Mouse (Mus musculus) heart, embryonic 10.5 days (tissue): ENCODE measurements around the gene Zbtb17. TPM values are rescaled to one million over a fixed set of nuclear protein-coding genes. Genes with fewer than 3 reads are reported as not detected.

Experiments used
- DNase-seq: peaks from one replicate; pipeline ENCODE4 v3.0.0-alpha.2; 2017; ENCODE audit warnings: low spot score
- H3K27ac ChIP-seq: fragments of 300-500 bp; sonication (generic); 2 replicates; pipeline ENCODE4 v1.5.1; 2016; ENCODE audit warnings: mild to moderate bottlenecking
- H3K27me3 ChIP-seq: fragments of 300-500 bp; sonication (generic); 2 replicates; pipeline ENCODE4 v1.6.1; 2016; ENCODE audit warnings: mild to moderate bottlenecking; ENCODE audit not compliant: poor library complexity, insufficient read depth, severe bottlenecking
- H3K36me3 ChIP-seq: fragments of 300-500 bp; sonication (generic); 2 replicates; pipeline ENCODE4 v1.6.1; 2016; ENCODE audit warnings: mild to moderate bottlenecking, moderate library complexity
- H3K4me1 ChIP-seq: fragments of 300-500 bp; sonication (generic); 2 replicates; pipeline ENCODE4 v1.6.1; 2016; ENCODE audit warnings: mild to moderate bottlenecking
- H3K4me3 ChIP-seq: fragments of 300-500 bp; sonication (generic); 2 replicates; pipeline ENCODE4 v1.5.1; 2016; ENCODE audit warnings: mild to moderate bottlenecking, moderate library complexity
- H3K9me3 ChIP-seq: fragments of 300-500 bp; sonication (generic); 2 replicates; pipeline ENCODE4 v1.6.1; 2016; ENCODE audit warnings: mild to moderate bottlenecking, moderate library complexity
- WGBS: fragments of 180-500 bp; shearing (Covaris S2); methylation state at CpG from one replicate; pipeline ENCODE4 v1.1.7; 2016; 5-methylcytosine and 5-hydroxymethylcytosine counted together
- polyA plus RNA-seq: library from polyadenylated mRNA; unstranded; fragments of >200 nt; fragmentation: Nextera tagmentation; extraction: Ambion mirVana; gene quantifications from 2 replicates; pipeline ENCODE4 v1.2.1, GENCODE M21; 2016

Gene Zbtb17
- polyA plus RNA-seq, 1 experiment from 2014 or later: 33.7 TPM

DNA sequence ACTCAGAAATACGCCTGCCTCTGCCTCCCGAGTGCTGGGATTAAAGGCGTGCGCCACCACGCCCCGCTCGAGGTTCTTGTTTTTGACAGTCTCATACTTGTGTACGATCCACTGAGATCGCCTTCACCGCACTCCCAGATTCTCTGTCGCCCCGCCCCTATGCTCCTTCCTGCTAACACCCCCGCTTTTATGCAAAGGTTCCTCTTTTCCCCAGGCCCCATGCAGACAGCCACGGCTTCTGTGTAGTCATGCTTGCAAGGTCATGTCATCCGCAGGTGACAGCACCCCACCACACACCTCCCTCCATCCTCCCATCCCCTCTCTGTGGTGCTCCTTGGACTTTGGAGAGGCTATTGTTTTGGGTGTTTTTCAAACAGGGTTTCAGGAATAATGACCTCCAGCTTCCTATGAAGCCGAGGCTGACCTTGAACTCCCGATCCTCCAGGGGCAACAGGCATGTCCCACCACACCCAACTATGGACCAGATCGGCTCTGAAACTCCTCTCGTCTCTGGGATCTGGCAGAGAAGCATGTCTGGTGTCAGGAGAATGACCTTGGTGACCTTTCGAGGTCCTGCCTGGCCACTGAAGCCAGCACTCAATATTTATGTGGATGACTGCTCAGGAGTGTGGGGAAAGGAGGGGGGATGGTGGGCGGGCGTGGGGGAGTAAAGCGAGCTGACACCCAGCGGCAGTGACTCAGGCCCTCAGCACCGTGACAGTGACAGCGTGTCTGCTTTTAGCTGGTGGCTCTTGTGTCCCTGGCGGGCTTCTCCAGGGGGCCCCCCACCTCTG is 24.9 kb upstream of the Zbtb17 start:
- Histone ChIP-seq H3K27ac (peak overlapping the region; percentile 90), H3K27me3 (peaks cover 19% of the 10 kb centered on the region; the same call in 1 of the 2 replicates), H3K36me3 (peaks cover 18% of the 10 kb centered on the region), H3K9me3 (no peaks in the 10 kb centered on the region), H3K4me1 (peaks cover 44% of the 10 kb centered on the region), H3K4me3 (peak overlapping the region; percentile 61)
- WGBS: 52% methylated on average over 27 of the region's 27 CpGs
- no peak for DNase-seq

DNA sequence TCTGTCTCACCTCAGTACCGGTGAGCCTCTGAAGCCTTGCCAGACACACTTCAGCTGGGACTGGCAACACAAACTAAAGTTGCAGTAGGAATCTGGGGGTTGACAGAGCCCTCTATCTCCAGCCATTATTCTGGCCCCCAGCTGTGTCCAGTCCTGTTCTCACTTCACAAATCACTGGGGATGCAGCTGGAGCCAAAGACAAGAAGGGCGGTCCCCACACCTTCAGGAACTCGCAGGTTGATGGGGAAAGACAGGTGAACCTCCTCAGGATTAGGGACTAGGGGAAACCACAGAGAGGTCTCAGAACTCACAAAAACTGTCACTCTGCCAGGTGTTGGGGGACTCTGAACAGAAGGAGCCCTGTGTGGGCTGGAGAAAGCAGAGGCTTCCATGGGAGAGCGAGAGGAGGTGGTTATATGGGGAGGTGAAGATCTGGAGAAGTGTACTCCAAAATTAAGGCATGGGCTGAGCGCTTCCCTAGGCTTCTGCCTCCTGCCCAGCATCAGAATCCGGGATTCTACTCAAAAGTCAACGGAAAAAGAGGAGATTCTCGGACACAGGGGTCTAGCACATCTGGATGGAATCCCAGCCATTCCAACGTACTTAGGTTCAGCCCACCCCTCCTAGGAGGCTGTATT is 24.1 kb upstream of the Zbtb17 start, which contains the start of gene Hspb7:
Gene Hspb7, plus strand, starts transcription at position 588 of the 638 bp plus-strand sequence.
- Histone ChIP-seq H3K4me1 (peaks cover 51% of the 10 kb centered on the region), H3K27ac (peak within 1 kb of the TSS; percentile 90), H3K4me3 (peak within 1 kb of the TSS; percentile 61), H3K27me3 (peaks cover 21% of the 10 kb centered on the region; the same call in 1 of the 2 replicates), H3K9me3 (no peaks in the 10 kb centered on the region), H3K36me3 (peaks cover 23% of the 10 kb centered on the region)
- WGBS: 34% methylated on average over 9 of the region's 9 CpGs
- no peak for DNase-seq

DNA sequence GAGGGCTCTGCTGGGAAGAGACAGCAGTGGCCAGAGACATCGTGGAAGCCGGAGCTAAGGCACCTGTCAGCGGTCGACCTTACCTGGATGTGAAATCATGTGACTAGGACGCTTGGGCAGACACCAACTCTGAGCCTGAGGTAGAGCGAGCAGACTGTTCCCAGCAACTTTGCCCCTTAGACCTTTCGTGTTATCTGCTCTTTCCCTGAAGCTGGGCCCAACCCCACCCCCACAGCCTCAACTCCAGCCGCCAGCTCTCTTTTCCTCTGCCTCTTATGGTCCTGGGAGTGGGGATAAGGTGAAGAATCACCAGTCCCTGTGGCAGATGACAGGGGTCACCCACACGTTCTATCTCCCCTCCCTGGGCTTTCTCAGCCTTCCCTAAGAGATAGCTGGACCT is 23.6 kb upstream of the Zbtb17 start:
- Histone ChIP-seq H3K27me3 (peaks cover 21% of the 10 kb centered on the region; the same call in 1 of the 2 replicates), H3K36me3 (peaks cover 23% of the 10 kb centered on the region), H3K9me3 (no peaks in the 10 kb centered on the region), H3K27ac (peak overlapping the region; percentile 90), H3K4me1 (peaks cover 56% of the 10 kb centered on the region), H3K4me3 (peak overlapping the region; percentile 61)
- WGBS: 18% methylated on average over 9 of the region's 9 CpGs
- peak; percentile 83 for DNase-seq

DNA sequence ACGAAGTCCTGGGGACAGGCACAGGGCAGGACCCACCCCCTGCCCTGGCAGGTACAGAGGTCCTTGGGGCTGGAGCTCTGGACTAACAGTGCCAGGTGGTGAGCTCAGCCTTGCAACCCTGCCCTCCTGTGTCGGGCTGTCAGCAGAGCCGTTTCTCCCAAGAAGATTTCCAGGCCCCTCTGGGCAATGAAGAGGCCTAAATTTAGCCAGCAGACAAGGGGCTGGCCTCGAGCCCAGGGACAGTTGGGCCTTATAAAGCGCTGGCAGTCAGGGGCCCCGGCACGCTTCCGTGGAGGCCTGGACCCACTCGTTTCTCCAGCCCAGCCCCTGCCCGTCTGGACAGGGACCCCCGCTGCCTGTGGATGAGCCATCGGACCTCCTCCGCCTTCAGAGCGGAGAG is 23.0 kb upstream of the Zbtb17 start:
- peak; percentile 93 for DNase-seq
- WGBS: 36% methylated on average over 14 of the region's 14 CpGs
- Histone ChIP-seq H3K27me3 (peaks cover 21% of the 10 kb centered on the region; the same call in 1 of the 2 replicates), H3K4me3 (peak overlapping the region; percentile 61), H3K27ac (peak overlapping the region; percentile 90), H3K36me3 (peaks cover 23% of the 10 kb centered on the region), H3K4me1 (peaks cover 59% of the 10 kb centered on the region), H3K9me3 (no peaks in the 10 kb centered on the region)

DNA sequence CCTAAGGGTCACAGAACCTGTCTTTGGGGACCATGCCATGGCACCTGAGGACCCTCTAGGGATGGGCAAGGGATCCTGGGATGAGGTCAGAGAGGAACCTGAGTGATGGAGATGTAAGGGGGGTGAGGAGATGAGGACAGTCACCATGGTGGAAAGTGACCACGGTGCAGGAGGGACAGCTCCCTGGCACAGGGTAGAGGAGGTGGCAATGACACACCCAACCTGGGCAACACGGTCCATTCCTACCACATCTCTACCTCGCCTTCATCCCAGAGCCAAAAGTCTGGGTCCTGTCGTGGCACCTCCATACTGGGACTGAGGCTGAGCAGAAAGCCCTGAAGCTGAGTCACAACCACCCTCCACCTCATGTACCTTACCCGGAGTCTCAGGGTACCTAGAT is 21.6 kb upstream of the Zbtb17 start:
- WGBS: 55% methylated on average over 5 of the region's 5 CpGs
- H3K27ac ChIP-seq: peak overlapping the region; percentile 90
- peaks cover 71% of the 10 kb centered on the region for H3K4me1 ChIP-seq

DNA sequence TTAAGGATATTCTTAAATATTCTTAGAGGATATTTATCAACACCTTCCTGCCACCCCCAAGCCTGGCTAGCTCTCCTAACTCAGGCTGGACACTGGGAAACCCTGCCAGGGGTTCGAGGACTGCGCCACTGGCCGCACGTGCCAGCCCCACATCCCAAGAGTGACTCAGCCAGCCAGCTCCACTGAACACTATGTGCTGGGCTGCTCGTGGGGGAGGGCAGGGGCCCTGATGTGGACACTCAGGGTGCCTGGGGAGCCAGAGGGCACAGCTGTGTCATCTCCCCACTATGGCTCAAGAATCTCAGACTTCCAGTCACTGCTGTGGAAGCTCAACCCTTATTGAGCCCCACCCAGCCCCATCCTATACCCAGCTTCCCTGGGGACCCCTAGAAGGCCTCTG is 21.2 kb upstream of the Zbtb17 start:
- DNase-seq: no peak
- Histone ChIP-seq H3K9me3 (no peaks in the 10 kb centered on the region), H3K27ac (peak overlapping the region; percentile 90), H3K4me1 (peaks cover 71% of the 10 kb centered on the region), H3K27me3 (peaks cover 21% of the 10 kb centered on the region; the same call in 1 of the 2 replicates), H3K36me3 (peaks cover 23% of the 10 kb centered on the region), H3K4me3 (peak overlapping the region; percentile 61)
- WGBS: 67% methylated on average over 5 of the region's 5 CpGs

More for the DNA sequence above, 21.6 kb upstream of the Zbtb17 start:
- H3K27me3 ChIP-seq: peaks cover 21% of the 10 kb centered on the region; the same call in 1 of the 2 replicates
- H3K4me3 ChIP-seq: peak overlapping the region; percentile 61
- H3K9me3 ChIP-seq: no peaks in the 10 kb centered on the region
- peaks cover 23% of the 10 kb centered on the region for H3K36me3 ChIP-seq
- DNase-seq: no peak

DNA sequence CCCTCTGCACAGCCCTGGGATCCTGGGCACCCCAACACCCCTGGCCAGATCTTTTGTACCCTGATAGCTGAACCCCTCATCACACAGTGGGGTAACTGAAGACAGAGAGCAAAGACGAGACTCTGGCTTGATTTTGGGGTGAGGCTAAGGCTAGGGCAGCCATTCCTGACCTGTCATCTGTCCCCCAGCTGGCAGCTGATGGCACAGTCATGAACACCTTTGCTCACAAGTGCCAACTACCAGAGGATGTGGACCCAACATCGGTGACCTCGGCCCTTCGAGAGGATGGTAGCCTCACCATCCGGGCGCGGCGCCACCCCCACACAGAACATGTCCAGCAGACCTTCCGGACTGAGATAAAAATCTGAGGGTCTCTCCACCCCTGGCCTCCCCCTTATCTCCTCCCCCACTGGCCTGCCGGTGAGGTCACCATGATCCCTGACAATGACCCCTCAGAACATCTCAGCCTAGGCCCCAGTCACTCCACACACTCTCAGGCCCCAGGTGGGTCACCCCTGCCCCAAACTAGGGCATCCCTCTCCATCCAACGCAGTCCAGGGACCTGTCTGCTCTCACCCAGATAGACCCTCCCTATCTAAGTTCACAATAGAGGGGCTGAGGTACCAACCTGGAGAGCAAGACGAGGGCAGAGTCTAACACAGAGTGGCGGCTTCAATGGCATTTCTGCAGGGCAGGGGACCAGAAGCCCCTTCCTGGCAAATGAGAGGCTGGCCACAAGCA is 20.6 kb upstream of the Zbtb17 start:
- no peaks in the 10 kb centered on the region for H3K9me3 ChIP-seq
- H3K27me3 ChIP-seq: peaks cover 21% of the 10 kb centered on the region; the same call in 1 of the 2 replicates
- peaks cover 23% of the 10 kb centered on the region for H3K36me3 ChIP-seq
- 68% methylated on average over 13 of the region's 13 CpGs for WGBS
- peak overlapping the region; percentile 90 for H3K27ac ChIP-seq
- peak overlapping the region; percentile 61 for H3K4me3 ChIP-seq
- DNase-seq: no peak
- peaks cover 71% of the 10 kb centered on the region for H3K4me1 ChIP-seq

DNA sequence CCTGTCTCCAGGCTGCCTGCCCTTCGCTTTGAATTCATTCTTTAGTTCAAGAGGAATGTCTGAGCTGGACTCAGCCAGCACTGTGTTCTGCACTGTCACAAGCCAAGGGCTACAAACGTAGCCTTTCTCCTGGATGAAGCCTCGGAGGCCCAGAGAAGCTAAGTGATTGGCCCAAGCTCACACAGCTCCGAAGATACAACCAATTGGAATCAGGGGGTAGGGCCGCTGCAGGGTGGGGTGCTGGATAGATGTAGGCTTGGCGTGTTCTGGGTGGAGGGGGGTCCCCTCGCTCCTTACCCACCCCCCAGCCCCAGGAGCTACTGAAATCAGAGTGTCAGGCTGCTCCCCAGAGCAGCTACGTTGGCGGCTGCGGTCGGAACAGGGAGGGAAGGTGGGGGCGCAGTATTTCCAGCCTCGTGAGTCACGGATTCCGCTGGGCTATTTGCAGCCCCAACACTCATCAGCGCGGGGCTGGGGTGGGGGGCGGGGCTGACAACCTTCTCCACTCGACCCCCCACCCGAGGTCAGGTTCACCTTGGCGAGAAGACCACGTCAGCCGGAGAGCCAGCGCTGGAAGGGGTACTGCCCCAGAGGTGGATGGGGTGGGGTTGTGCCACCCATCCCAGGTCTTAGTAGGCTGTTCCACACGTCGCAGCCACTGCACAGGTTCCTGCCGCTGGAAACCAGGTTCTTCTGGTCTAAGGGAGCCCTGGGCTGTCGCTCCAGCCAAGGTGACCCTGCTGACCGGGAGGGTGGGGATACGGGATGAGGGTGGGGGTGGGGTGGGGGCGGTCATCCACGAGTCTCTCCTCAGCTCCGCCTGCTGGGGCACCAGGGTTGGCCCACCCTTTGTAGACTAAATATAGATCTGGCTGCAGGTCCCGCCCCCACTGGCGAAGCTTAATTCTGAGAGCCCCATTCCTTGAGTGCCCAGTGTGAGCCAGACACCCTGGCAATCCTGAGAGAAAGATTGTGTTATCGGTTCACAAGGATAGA is 18.7 kb upstream of the Zbtb17 start:
- Histone ChIP-seq H3K4me1 (peaks cover 56% of the 10 kb centered on the region), H3K27ac (peak overlapping the region; percentile 90), H3K27me3 (peaks cover 21% of the 10 kb centered on the region; the same call in 1 of the 2 replicates), H3K9me3 (no peaks in the 10 kb centered on the region), H3K4me3 (peak overlapping the region; percentile 61), H3K36me3 (peaks cover 23% of the 10 kb centered on the region)
- DNase-seq: peak; percentile 92
- WGBS: 2% methylated on average over 36 of the region's 36 CpGs

DNA sequence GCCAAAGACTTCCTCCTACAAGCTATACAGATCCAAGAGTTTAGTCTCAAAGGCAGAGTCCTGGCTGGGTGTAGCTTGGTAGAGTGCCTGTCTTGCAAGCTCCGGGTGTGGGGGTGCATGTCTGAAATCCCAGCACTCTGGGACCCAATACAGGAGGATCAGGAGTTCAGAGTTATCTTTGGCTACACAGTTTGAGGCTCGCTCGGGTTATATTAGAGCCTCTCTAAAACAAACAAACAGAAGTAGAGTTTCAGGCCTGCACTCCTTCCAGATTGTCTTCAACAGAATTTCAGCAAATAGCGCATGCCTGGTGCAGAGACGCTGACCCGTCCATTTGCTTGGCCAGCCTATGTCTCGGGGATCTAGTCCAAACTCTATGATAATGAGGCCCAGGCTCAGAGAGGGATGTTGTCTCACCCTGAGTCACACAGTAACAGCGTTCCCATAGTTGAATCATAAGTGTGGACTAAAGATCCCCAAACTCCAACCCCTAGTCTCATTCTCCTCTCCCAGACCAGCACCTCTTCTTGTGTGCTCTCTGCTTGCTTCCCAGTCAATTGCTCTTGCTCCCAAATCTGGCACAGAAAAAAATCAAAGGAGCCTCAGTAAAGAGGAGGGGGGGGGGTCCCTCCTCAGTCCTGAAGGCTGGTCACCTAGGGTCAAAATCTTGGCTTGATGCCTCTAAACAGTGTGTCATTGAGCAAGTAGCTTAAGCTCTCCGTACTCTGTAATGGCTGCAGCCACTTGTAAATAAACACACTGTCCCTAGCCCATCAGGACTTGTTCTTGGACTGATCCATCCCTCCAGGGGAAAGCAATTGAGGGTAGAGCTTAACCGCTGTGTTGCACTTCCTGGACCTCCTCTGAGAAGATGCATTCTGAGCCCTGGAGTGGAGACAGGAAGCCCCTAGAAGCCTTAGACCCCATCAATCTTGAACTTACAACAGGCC is 17.4 kb upstream of the Zbtb17 start:
- 62% methylated on average over 10 of the region's 10 CpGs for WGBS
- peak overlapping the region; percentile 61; the same call in 1 of the 2 replicates for H3K4me3 ChIP-seq
- peaks cover 21% of the 10 kb centered on the region; the same call in 1 of the 2 replicates for H3K27me3 ChIP-seq
- no peak for DNase-seq
- H3K36me3 ChIP-seq: peaks cover 23% of the 10 kb centered on the region
- peak overlapping the region; percentile 90 for H3K27ac ChIP-seq
- H3K9me3 ChIP-seq: no peaks in the 10 kb centered on the region
- H3K4me1 ChIP-seq: peaks cover 45% of the 10 kb centered on the region

DNA sequence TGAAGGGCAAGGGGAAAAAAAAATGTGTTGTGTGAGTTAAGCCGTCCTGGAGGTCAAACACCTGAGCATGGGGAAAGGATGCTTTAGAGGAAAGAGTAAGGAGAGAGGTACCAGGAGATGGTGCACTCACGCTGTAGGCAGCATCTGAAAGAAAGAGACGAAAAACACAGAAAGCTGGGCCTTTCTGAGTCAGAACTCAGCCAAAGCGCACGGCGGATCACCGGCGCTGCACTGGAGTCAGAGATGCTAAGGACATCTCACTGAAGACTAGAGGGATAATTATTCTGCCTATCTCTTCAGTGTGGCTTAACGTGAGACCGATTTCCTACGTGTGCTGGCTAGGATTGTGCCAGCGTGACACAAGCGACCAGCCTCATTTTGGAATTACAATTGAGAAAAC is 16.5 kb upstream of the Zbtb17 start:
- H3K36me3 ChIP-seq: peaks cover 18% of the 10 kb centered on the region
- H3K9me3 ChIP-seq: no peaks in the 10 kb centered on the region
- no peak for DNase-seq
- H3K27me3 ChIP-seq: peaks cover 23% of the 10 kb centered on the region; the same call in 1 of the 2 replicates
- H3K4me3 ChIP-seq: no peak overlapping the region
- 79% methylated on average over 13 of the region's 13 CpGs for WGBS
- no peak overlapping the region for H3K27ac ChIP-seq
- H3K4me1 ChIP-seq: peaks cover 45% of the 10 kb centered on the region

DNA sequence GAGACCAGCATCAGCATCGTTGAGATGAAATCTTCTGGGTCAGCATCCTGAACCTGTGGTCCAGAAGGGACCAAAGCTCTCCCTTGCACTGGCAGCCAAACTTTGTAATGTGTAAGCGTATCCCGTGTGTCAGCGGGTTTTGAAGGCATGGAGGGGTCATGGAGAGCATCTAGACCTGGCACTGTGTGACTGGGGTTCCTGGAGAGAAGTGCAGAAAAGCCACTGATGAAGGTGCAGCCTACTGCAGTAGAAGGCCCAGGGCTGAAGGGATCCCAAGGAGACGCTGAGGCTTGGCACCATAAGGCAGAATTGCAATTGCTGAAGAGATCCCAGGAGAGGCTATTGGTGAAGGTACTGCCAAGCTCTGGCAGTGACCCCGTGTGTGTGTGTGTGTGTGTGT is 15.1 kb upstream of the Zbtb17 start:
- Histone ChIP-seq H3K27ac (no peak overlapping the region), H3K36me3 (0 out of 2 replicates have a peak, but pooled peaks cover 5% of the 10 kb centered on the region), H3K27me3 (peaks cover 18% of the 10 kb centered on the region; the same call in 1 of the 2 replicates), H3K4me3 (no peak overlapping the region), H3K4me1 (peaks cover 33% of the 10 kb centered on the region), H3K9me3 (no peaks in the 10 kb centered on the region)
- 79% methylated on average over 6 of the region's 6 CpGs for WGBS
- DNase-seq: no peak
